Mouse (Mus musculus) forebrain, embryonic 15.5 days (tissue): ENCODE results near the gene Stk11. TPM values are rescaled to one million over a fixed set of nuclear protein-coding genes. Genes with fewer than 3 reads are reported as not detected.

ENCODE experiments used
- ATAC-seq: fragments of 200-750 bp; cut with Nextera tagmentation; replicated peaks from 2 replicates; pipeline ENCODE4 v1.8.0; 2017; ENCODE audit warnings: mild to moderate bottlenecking, moderate TSS enrichment, moderate library complexity
- H3K27ac ChIP-seq: fragments of 300-500 bp; sonication (generic); replicated peaks from 2 replicates; pipeline ENCODE4 v1.5.1; 2015; ENCODE audit warnings: mild to moderate bottlenecking, inconsistent platforms
- H3K27me3 ChIP-seq: fragments of 300-500 bp; sonication (generic); 2 replicates; pipeline ENCODE4 v1.6.1; 2015; ENCODE audit warnings: inconsistent platforms
- H3K36me3 ChIP-seq: fragments of 300-500 bp; sonication (generic); 2 replicates; pipeline ENCODE4 v1.6.1; 2015; ENCODE audit warnings: mild to moderate bottlenecking, inconsistent platforms
- H3K4me1 ChIP-seq: fragments of 300-500 bp; sonication (generic); 2 replicates; pipeline ENCODE4 v1.6.1; 2015; ENCODE audit warnings: inconsistent platforms
- H3K4me2 ChIP-seq: fragments of 300-500 bp; sonication (generic); replicated peaks from 2 replicates; pipeline ENCODE4 v1.6.1; 2015; ENCODE audit warnings: mild to moderate bottlenecking, inconsistent platforms
- H3K4me3 ChIP-seq: fragments of 300-500 bp; sonication (generic); 2 replicates; pipeline ENCODE4 v1.5.1; 2015; ENCODE audit warnings: mild to moderate bottlenecking, inconsistent platforms
- H3K9ac ChIP-seq: fragments of 300-500 bp; sonication (generic); replicated peaks from 2 replicates; pipeline ENCODE4 v1.6.1; 2015; ENCODE audit warnings: mild to moderate bottlenecking, inconsistent platforms
- H3K9me3 ChIP-seq: fragments of 300-500 bp; sonication (generic); 2 replicates; pipeline ENCODE4 v1.6.1; 2016; ENCODE audit warnings: inconsistent platforms
- WGBS: fragments of 180-500 bp; shearing (Covaris S2); methylation state at CpG from one replicate; pipeline ENCODE4 v1.1.7; 2015; ENCODE audit warnings: mixed read lengths; 5-methylcytosine and 5-hydroxymethylcytosine counted together
- polyA plus RNA-seq: library from polyadenylated mRNA; unstranded; fragments of >200 nt; fragmentation: Nextera tagmentation; extraction: Ambion mirVana; gene quantifications from 2 replicates; pipeline ENCODE4 v1.2.1, GENCODE M21; 2015

Gene Stk11
- polyA plus RNA-seq, 1 experiment from 2014 or later: 20.3 TPM

DNA sequence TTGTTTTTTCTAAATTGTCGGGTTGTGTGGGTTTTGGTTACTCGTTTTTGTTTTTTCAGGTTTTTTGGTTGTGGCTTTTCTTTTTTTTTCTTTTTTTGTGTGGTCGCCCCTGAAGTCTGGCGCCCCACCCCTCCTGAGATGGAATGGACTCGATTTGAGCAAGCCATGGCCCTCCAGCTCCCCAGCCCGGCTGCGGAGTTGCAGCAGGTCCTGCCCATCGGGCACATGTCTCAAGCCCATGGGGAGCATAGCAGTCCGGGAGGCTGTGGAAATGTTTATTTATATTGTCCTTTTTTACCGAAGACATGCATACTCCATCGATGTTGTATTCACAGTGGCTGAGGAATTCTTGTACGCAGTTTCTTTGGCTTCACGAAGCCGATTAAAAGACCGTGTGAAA lies 55.6 kb downstream of the Stk11 start:
- Histone ChIP-seq H3K9ac (no peak overlapping the region), H3K4me3 (no peak overlapping the region), H3K9me3 (no peaks in the 10 kb centered on the region), H3K4me1 (peaks cover 64% of the 10 kb centered on the region), H3K4me2 (no peak overlapping the region), H3K27ac (peak overlapping the region; percentile 94; the same call in 1 of the 2 replicates), H3K36me3 (peaks cover 26% of the 10 kb centered on the region), H3K27me3 (no peaks in the 10 kb centered on the region)
- ATAC-seq: no peak
- 92% methylated on average over 15 of the region's 15 CpGs for WGBS

- Histone ChIP-seq H3K4me2 (peak overlapping the region; percentile 71), H3K4me1 (peaks cover 58% of the 10 kb centered on the region), H3K9me3 (no peaks in the 10 kb centered on the region), H3K27ac (peak overlapping the region; percentile 94), H3K4me3 (peak overlapping the region; percentile 65), H3K9ac (peak overlapping the region; percentile 67; the same call in 1 of the 2 replicates), H3K27me3 (no peaks in the 10 kb centered on the region), H3K36me3 (peaks cover 26% of the 10 kb centered on the region)
- 82% methylated on average over 45 of the region's 45 CpGs for WGBS
- ATAC-seq: no peak
Measured at GRCm38 (mm10) chr10:80171760-80172526, 56.3 kb downstream of the Stk11 start.

GRCm38 (mm10) chr10:80172527-80173292 lies 57.1 kb downstream of the Stk11 start, which contains the start of gene 1600002K03Rik:
Gene 1600002K03Rik (plus strand): TSS chr10:80172944.
- peaks cover 26% of the 10 kb centered on the region for H3K36me3 ChIP-seq
- H3K4me1 ChIP-seq: peaks cover 56% of the 10 kb centered on the region
- H3K4me2 ChIP-seq: peak within 1 kb of the TSS; percentile 71
- peak within 1 kb of the TSS; percentile 94 for H3K27ac ChIP-seq
- WGBS: 7% methylated on average over 34 of the region's 35 CpGs
- peak within 1 kb of the TSS; percentile 67 for H3K9ac ChIP-seq
- no peaks in the 10 kb centered on the region for H3K9me3 ChIP-seq
- peak within 1 kb of the TSS; percentile 65 for H3K4me3 ChIP-seq
- H3K27me3 ChIP-seq: no peaks in the 10 kb centered on the region
- peak; percentile 79 for ATAC-seq

- no peak for ATAC-seq
- Histone ChIP-seq H3K9ac (peak overlapping the region; percentile 67), H3K4me1 (peaks cover 56% of the 10 kb centered on the region), H3K4me2 (peak overlapping the region; percentile 71), H3K36me3 (peaks cover 26% of the 10 kb centered on the region), H3K27me3 (no peaks in the 10 kb centered on the region), H3K4me3 (peak overlapping the region; percentile 65), H3K27ac (peak overlapping the region; percentile 94), H3K9me3 (no peaks in the 10 kb centered on the region)
- 8% methylated on average over 11 of the region's 11 CpGs for whole genome bisulfite sequencing
Measured at GRCm38 (mm10) chr10:80173358-80173757, 57.8 kb downstream of the Stk11 start.

GRCm38 (mm10) chr10:80173955-80174640 lies 58.5 kb downstream of the Stk11 start:
- Histone ChIP-seq H3K9ac (no peak overlapping the region), H3K27ac (peak overlapping the region; percentile 94; the same call in 1 of the 2 replicates), H3K36me3 (peaks cover 26% of the 10 kb centered on the region), H3K4me2 (no peak overlapping the region), H3K4me3 (no peak overlapping the region), H3K4me1 (peaks cover 54% of the 10 kb centered on the region), H3K9me3 (no peaks in the 10 kb centered on the region), H3K27me3 (no peaks in the 10 kb centered on the region)
- WGBS: 86% methylated on average over 10 of the region's 10 CpGs
- no peak for ATAC-seq

DNA sequence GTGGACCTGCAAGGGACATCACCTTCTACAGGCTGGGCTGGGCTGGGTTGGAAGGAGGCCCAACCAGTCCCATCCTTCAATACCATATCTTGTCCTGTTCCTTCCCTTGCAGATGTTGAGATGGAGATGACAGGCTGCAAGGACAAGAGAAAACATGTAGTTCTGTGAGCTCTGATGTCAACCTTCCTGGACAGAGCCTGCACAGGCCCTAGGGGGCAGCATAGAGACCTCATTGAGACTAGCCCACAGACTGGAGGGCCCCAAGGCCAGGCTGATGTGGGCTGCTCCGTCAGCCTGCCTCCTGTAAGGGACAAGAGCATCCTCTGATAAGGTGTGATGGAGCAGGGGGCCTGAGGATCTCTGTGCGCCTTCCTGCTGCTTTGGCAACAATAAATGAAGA lies 59.1 kb downstream of the Stk11 start:
- Histone ChIP-seq H3K27ac (no peak overlapping the region), H3K9me3 (no peaks in the 10 kb centered on the region), H3K4me3 (no peak overlapping the region), H3K4me2 (no peak overlapping the region), H3K4me1 (peaks cover 49% of the 10 kb centered on the region), H3K9ac (no peak overlapping the region), H3K27me3 (no peaks in the 10 kb centered on the region), H3K36me3 (peaks cover 26% of the 10 kb centered on the region)
- ATAC-seq: no peak
- 43% methylated on average over 2 of the region's 2 CpGs for WGBS

- Histone ChIP-seq H3K9ac (no peak overlapping the region), H3K4me2 (no peak overlapping the region), H3K4me3 (no peak overlapping the region), H3K4me1 (peaks cover 49% of the 10 kb centered on the region), H3K36me3 (peaks cover 16% of the 10 kb centered on the region), H3K9me3 (no peaks in the 10 kb centered on the region), H3K27me3 (no peaks in the 10 kb centered on the region), H3K27ac (no peak overlapping the region)
- no peak for ATAC-seq
- 21% methylated on average over 4 of the region's 4 CpGs for WGBS
Measured at GRCm38 (mm10) chr10:80175536-80176269, 60.1 kb downstream of the Stk11 start.

- H3K9me3 ChIP-seq: no peaks in the 10 kb centered on the region
- no peak overlapping the region for H3K4me2 ChIP-seq
- no peak for ATAC-seq
- H3K36me3 ChIP-seq: peaks cover 11% of the 10 kb centered on the region
- 79% methylated on average over 5 of the region's 5 CpGs for WGBS
- H3K27me3 ChIP-seq: no peaks in the 10 kb centered on the region
- H3K9ac ChIP-seq: no peak overlapping the region
- no peak overlapping the region for H3K27ac ChIP-seq
- peaks cover 51% of the 10 kb centered on the region for H3K4me1 ChIP-seq
- H3K4me3 ChIP-seq: no peak overlapping the region
Measured at GRCm38 (mm10) chr10:80176270-80176834, 60.7 kb downstream of the Stk11 start.

DNA sequence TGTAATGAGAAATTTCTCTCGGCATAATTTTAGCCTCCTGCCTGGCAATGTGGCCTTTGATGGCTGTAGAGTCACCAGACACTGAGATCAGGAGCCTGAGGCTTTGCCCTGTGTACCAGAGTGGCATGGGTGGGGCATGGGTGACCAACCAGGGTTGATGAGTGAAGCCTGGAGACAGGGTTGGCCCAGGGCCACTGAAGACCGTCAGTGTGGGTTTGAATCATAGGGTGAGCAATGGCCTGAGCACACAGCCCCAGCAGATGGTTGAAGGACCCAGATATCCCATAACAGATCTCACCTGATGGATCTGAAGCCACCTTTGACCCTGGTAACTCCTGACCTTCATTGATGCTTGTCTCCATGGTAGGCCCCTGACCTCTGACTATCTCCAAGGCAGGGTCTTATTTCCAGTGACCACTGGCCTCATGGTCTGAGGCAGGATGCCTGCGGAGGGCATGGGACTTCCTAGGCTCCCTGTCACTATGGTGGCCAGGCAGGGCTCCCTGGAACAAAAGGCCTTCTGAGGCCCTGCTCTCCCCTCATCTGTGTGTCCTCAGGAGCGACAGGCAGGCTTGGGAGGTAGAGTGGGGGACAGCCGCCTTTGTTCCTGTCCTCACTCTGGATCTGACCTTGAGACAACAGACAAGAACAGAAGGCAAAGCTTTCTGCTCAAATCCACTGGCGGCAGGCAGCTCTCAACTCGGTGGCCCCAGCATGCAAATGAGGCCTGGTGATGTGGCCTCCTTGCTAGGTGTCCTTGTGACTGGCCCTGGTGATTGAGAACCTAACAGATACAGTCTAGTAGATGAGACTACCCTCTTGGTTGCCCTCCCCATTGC lies 62.1 kb downstream of the Stk11 start:
- Histone ChIP-seq H3K36me3 (no peaks in the 10 kb centered on the region), H3K27ac (no peak overlapping the region; the same call in 1 of the 2 replicates), H3K9ac (no peak overlapping the region), H3K4me2 (no peak overlapping the region), H3K4me3 (no peak overlapping the region), H3K27me3 (no peaks in the 10 kb centered on the region), H3K9me3 (no peaks in the 10 kb centered on the region), H3K4me1 (peaks cover 50% of the 10 kb centered on the region)
- WGBS: 63% methylated on average over 7 of the region's 7 CpGs
- no peak for ATAC-seq

- ATAC-seq: peak; percentile 80
Measured at GRCm38 (mm10) chr10:80179068-80180051, 63.8 kb downstream of the Stk11 start, which contains the start of gene Efna2. Gene Efna2 (plus strand): TSS chr10:80179482.

More at GRCm38 (mm10) chr10:80179068-80180051, 63.8 kb downstream of the Stk11 start, which contains the start of gene Efna2:
- H3K4me2 ChIP-seq: peak within 1 kb of the TSS; percentile 71
- H3K36me3 ChIP-seq: 0 out of 2 replicates have a peak, but pooled peaks cover 8% of the 10 kb centered on the region
- peaks cover 42% of the 10 kb centered on the region for H3K4me1 ChIP-seq
- H3K9ac ChIP-seq: peak within 1 kb of the TSS; percentile 78
- H3K9me3 ChIP-seq: no peaks in the 10 kb centered on the region
- no peaks in the 10 kb centered on the region for H3K27me3 ChIP-seq
- whole genome bisulfite sequencing: 2% methylated on average over 82 of the region's 106 CpGs
- peak within 1 kb of the TSS; percentile 58 for H3K4me3 ChIP-seq
- H3K27ac ChIP-seq: peak within 1 kb of the TSS; percentile 85
